Mouse (Mus musculus): Measurements from ENCODE around the gene Cfap20. TPM values are rescaled to one million over a fixed set of nuclear protein-coding genes. Genes with fewer than 3 reads are reported as not detected.

Cfap20 gene
- total and polyA plus RNA-seq, 2 experiments, result 37.5 to 39.6 TPM

GRCm38 (mm10) chr8:95427594-95428535 is 6.8 kb downstream of the Cfap20 start:
- Histone ChIP-seq H3K27me3 (ENCODE audit: control insufficient read depth, insufficient read depth, low read length) (no peaks in the 10 kb centered on the region), H3K4me1 (ENCODE audit: control insufficient read depth, insufficient read depth, low read length) (peaks cover 64% of the 10 kb centered on the region), H3K9ac (ENCODE audit: low read depth, low read length) (peak overlapping the region; percentile 15; the same call in 1 of the 2 replicates), H3K79me2 (ENCODE audit: control insufficient read depth, insufficient read depth, low read length) (peaks cover 37% of the 10 kb centered on the region), H3K36me3 (ENCODE audit: control insufficient read depth, insufficient read depth, low read length) (no peaks in the 10 kb centered on the region), H3K4me3 (ENCODE audit: insufficient read depth, low read depth, low read length) (no peak overlapping the region), H3K27ac (replicated peaks; ENCODE audit: insufficient read depth, low read depth, low read length) (peak overlapping the region; percentile 79)
- DNase-seq (ENCODE audit: extremely low read depth, low read depth, low spot score), result peak; percentile 70
- TF ChIP-seq POLR2A (IDR thresholded peaks at IDR 0.05; ENCODE audit: extremely low read depth, insufficient read depth, low read length) (no peak), CTCF (IDR thresholded peaks at IDR 0.05; ENCODE audit: low read depth, low read length) (peak; percentile 70; the same call in 1 of the 2 replicates)
- WGBS, result 25% methylated on average over 12 of the region's 12 CpGs

- peaks cover 3% of the 10 kb centered on the region for H3K36me3 ChIP-seq (ENCODE audit: control insufficient read depth, insufficient read depth, low read length)
- H3K9ac ChIP-seq (ENCODE audit: low read depth, low read length), result no peak overlapping the region
- peaks cover 65% of the 10 kb centered on the region for H3K4me1 ChIP-seq (ENCODE audit: control insufficient read depth, insufficient read depth, low read length)
- TF ChIP-seq CTCF (IDR thresholded peaks at IDR 0.05; ENCODE audit: low read depth, low read length) (no peak), POLR2A (IDR thresholded peaks at IDR 0.05; ENCODE audit: extremely low read depth, insufficient read depth, low read length) (no peak)
- no peaks in the 10 kb centered on the region for H3K27me3 ChIP-seq (ENCODE audit: control insufficient read depth, insufficient read depth, low read length)
- peaks cover 33% of the 10 kb centered on the region for H3K79me2 ChIP-seq (ENCODE audit: control insufficient read depth, insufficient read depth, low read length)
- WGBS, result 31% methylated on average over 2 of the region's 2 CpGs
- no peak overlapping the region for H3K4me3 ChIP-seq (ENCODE audit: insufficient read depth, low read depth, low read length)
- H3K27ac ChIP-seq (replicated peaks; ENCODE audit: insufficient read depth, low read depth, low read length), result peak overlapping the region; percentile 58
- DNase-seq (ENCODE audit: extremely low read depth, low read depth, low spot score), result peak; percentile 78
Observed at GRCm38 (mm10) chr8:95426781-95427281, 7.8 kb downstream of the Cfap20 start.

DNA sequence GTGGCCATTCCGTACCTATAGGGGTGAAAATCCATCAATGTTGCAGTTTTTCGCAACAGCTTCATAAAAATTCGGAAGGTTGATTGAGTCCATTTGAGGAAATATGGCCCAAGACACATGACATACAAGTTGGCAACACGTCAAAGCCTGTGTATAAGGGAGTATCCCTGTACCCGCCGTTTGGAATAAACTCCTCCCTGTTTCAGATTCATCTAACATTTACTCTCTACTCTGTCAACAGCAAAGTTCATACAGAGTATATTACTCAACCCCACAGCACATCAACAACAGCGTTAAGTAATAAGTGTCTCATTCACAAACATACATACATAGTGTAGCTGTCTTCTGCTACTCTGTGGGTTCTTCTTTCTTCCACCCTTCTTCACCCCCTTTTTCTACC is 10.0 kb downstream of the Cfap20 start:
- Histone ChIP-seq H3K9ac (ENCODE audit: low read depth, low read length) (0 out of 2 replicates have a peak overlapping the region, but pooled peaks have one; percentile 47), H3K79me2 (ENCODE audit: control insufficient read depth, insufficient read depth, low read length) (peaks cover 20% of the 10 kb centered on the region; the same call in 1 of the 2 replicates), H3K4me3 (ENCODE audit: insufficient read depth, low read depth, low read length) (no peak overlapping the region; the same call in 1 of the 2 replicates), H3K36me3 (ENCODE audit: control insufficient read depth, insufficient read depth, low read length) (peaks cover 22% of the 10 kb centered on the region), H3K4me1 (ENCODE audit: control insufficient read depth, insufficient read depth, low read length) (peaks cover 57% of the 10 kb centered on the region), H3K27me3 (ENCODE audit: control insufficient read depth, insufficient read depth, low read length) (no peaks in the 10 kb centered on the region), H3K27ac (replicated peaks; ENCODE audit: insufficient read depth, low read depth, low read length) (peak overlapping the region; percentile 99)
- TF ChIP-seq POLR2A (IDR thresholded peaks at IDR 0.05; ENCODE audit: extremely low read depth, insufficient read depth, low read length) (no peak), CTCF (IDR thresholded peaks at IDR 0.05; ENCODE audit: low read depth, low read length) (no peak)
- DNase-seq (ENCODE audit: extremely low read depth, low read depth, low spot score), result peak; percentile 97
- 21% methylated on average over 7 of the region's 7 CpGs for WGBS

DNA sequence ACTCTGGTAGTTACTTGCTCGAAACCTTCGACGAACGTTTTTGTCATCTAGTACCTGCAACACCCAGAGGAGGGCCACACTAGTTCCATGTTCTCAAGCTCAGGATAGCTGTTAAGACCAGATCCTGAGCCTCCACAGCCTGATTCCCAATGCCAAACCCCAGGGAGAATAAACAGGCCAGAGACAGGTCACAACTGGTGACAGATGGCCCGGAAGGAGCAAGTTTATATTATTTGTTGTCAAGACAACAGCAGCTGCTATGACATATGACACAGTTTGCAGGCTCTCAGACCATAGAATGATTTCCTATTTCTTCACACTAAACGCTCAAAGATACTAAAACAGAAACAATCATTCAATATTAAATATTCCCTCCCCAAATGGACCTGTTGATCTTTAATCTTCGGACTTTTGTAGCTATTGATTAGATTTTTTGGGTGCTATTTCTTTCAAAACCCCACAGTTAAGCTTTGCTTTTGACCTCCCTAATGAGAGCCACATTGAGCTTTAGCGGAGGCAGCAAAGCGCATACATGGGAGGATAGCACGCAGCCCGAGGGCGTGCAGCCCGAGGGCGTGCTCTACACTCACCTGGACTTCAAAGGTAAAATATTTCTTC is 12.4 kb downstream of the Cfap20 start:
- Histone ChIP-seq H3K9ac (ENCODE audit: low read depth, low read length) (peak overlapping the region; percentile 65), H3K27me3 (ENCODE audit: control insufficient read depth, insufficient read depth, low read length) (no peaks in the 10 kb centered on the region), H3K4me1 (ENCODE audit: control insufficient read depth, insufficient read depth, low read length) (peaks cover 39% of the 10 kb centered on the region), H3K4me3 (ENCODE audit: insufficient read depth, low read depth, low read length) (no peak overlapping the region), H3K27ac (replicated peaks; ENCODE audit: insufficient read depth, low read depth, low read length) (peak overlapping the region; percentile 96), H3K36me3 (ENCODE audit: control insufficient read depth, insufficient read depth, low read length) (peaks cover 32% of the 10 kb centered on the region), H3K79me2 (ENCODE audit: control insufficient read depth, insufficient read depth, low read length) (peaks cover 6% of the 10 kb centered on the region; the same call in 1 of the 2 replicates)
- no peak for TF ChIP-seq POLR2A (IDR thresholded peaks at IDR 0.05; ENCODE audit: extremely low read depth, insufficient read depth, low read length)
- no peak for TF ChIP-seq CTCF (IDR thresholded peaks at IDR 0.05; ENCODE audit: low read depth, low read length)
- WGBS, result 39% methylated on average over 14 of the region's 14 CpGs
- peak; percentile 94 for DNase-seq (ENCODE audit: extremely low read depth, low read depth, low spot score)

DNA sequence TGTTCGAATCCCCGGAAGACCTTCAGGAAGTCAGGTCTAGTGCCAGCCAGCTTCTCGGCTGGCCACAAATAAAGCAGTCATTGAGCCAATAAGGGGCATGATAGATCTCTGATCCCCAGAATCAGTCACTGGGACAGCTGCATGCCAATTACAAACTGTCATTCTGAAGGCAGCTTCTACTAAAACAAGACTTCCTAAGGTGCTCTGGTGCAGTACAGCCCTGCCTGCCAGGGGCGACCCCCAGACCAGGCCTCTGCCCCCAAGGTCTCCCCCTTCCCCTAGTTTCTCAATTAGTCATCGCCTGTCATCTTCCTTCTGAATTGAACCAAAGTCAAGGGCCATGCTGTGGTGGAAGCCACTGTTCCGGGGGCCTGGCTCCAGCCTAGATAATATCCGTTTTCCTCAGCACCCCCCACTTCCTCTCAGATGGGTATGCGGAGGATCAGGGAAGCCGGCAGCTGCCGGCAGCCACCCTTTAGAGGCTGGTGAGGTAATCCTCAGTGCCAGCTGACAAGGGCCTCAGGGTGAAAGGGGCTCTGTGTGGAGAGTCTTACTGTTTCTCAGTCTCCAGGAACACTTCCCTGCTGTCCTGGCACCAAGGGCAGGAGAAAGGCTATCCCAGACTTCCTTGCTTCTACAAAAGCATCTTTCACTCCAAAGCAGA is 23.2 kb downstream of the Cfap20 start:
- WGBS, result 66% methylated on average over 10 of the region's 10 CpGs
- no peak for DNase-seq (ENCODE audit: extremely low read depth, low read depth, low spot score)
- Histone ChIP-seq H3K4me1 (ENCODE audit: control insufficient read depth, insufficient read depth, low read length) (no peaks in the 10 kb centered on the region), H3K36me3 (ENCODE audit: control insufficient read depth, insufficient read depth, low read length) (no peaks in the 10 kb centered on the region), H3K79me2 (ENCODE audit: control insufficient read depth, insufficient read depth, low read length) (no peaks in the 10 kb centered on the region), H3K9ac (ENCODE audit: low read depth, low read length) (no peak overlapping the region), H3K27me3 (ENCODE audit: control insufficient read depth, insufficient read depth, low read length) (no peaks in the 10 kb centered on the region), H3K27ac (replicated peaks; ENCODE audit: insufficient read depth, low read depth, low read length) (no peak overlapping the region), H3K4me3 (ENCODE audit: insufficient read depth, low read depth, low read length) (no peak overlapping the region)
- TF ChIP-seq POLR2A (IDR thresholded peaks at IDR 0.05; ENCODE audit: extremely low read depth, insufficient read depth, low read length) (no peak), CTCF (IDR thresholded peaks at IDR 0.05; ENCODE audit: low read depth, low read length) (no peak)

Measured in liver, adult 2 months (tissue).